Mouse (Mus musculus) gastrocnemius, postnatal 25 days (tissue): ENCODE measurements around the gene Cym. TPM values are rescaled to one million over a fixed set of nuclear protein-coding genes. Genes with fewer than 3 reads are reported as not detected.

ENCODE experiments used
- DNase-seq: peaks from one replicate; pipeline ENCODE4 v3.0.0; 2022
- long read RNA-seq, 2 experiments: library from polyadenylated mRNA; stranded (forward); transcript quantifications; one replicate each; pipeline ENCODE4 v2.0.0; 2021
- total RNA-seq, 2 experiments: library from RNA; stranded (reverse); gene quantifications; 1 replicate in 1 of 2; 2 replicates in 1 of 2; pipeline ENCODE4 v1.2.3; 2021

Cym gene
- not detected for total RNA-seq
- long read RNA-seq, experiment 1, result 0 reads
- long read RNA-seq, experiment 2, result 0 reads

GRCm38 (mm10) chr3:107221608-107222007, at the start of gene Cym:
Cym (minus strand) TSS chr3:107221732.
- no peak for DNase-seq

GRCm38 (mm10) chr3:107266814-107267345, 45.3 kb upstream of the Cym start:
- no peak for DNase-seq

DNA sequence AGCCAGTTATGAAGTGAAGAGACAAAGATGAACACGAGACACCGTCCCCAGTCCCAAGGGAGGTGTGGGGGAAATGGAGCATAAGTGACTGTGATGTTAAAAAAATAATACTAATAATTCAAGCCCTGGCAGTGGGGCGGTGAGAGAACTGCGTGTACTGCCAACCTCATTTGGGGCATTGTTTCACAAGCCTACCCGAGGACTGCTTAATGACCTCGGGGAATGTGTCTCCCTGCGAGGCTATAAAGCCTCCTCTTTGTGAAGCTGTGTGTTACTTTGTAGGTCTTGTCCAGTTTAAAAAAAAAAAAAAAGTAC, 40.3 kb upstream of the Cym start:
- peak; percentile 59 for DNase-seq

DNA sequence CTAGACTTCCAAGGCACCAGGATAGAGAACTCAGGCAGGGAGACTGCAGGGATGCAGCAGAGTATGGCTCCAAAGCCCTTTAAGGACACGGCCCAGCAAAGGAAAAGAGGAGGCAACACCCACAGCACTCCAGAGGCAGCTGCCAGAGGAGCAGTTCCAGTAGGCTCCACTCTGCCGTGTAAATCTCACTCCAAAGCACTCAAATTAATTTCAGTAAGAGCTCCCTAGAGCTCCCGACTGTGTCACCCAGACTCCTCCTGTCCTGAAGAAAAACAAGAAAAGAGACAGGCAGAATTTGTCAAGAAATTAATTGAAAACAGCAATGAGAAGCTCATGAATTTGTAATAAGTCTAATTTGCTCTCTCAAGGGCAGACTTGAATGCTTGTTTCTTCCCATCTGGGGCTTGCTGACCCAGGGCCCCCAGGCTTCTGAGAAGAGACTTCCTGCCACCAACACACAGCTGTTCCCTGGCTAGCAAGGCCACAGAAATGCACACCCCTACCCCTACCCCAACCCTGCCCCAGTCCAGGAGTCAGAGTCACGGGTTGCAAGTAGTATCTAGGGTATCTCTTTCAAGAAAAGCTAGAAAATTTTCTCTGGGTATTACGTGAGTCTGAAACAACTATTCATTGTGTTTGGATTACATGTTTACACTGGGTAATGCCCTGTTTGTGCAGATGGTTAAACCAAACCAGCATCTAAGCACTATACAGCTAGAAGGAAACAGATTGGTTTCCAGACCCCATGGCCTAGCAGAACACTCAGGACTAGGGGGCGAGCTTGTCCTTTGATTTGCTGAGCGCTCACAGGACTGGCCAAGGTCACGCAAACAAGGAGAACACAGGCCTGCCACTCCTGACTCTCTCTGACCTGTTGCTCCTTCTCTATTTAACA, 39.7 kb upstream of the Cym start:
- peak; percentile 70 for DNase-seq

- no peak for DNase-seq
Observed at GRCm38 (mm10) chr3:107257924-107258323, 36.4 kb upstream of the Cym start.

DNA sequence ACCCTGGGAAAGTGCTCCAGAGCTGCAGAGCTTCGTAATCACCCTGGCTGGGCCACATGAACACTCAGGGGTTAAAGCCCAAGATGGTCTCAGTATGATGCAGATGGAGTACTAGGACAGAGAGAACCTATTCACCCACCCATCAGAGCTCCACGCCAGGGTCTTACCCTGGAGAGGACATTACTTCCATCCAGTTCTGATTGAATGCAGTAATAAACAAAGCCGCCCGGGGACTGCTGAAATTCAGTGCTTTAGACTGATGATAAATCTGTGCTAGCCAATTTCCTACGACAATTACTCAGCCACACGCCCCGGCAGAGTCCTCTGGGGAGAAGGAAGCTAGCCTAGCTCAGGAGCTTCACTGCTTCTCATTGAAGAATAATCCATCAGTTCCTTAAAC, 35.2 kb upstream of the Cym start:
- DNase-seq, result peak; percentile 52

GRCm38 (mm10) chr3:107255992-107256391, 34.5 kb upstream of the Cym start:
- no peak for DNase-seq

DNA sequence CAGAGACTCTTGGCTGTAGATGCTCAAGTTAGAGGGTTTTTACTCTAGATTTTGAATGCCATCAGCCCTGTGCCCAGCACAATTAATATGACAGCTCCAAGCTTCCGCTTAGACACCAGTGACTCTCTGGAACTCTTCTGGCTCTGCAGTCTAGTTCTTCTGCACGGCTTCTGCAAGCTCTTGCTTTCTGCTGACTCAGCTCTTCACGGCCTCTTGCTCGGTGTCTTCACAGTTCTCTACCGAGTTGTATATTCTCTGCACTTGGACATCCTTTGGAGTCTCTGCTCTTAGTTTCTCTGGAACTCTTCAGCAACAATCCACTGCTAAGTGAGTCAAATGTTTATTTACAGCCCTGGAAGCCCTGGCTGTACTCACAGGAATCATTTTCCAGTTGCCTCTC, 32.4 kb upstream of the Cym start:
- DNase-seq, result no peak

- no peak for DNase-seq
Observed at GRCm38 (mm10) chr3:107252035-107252434, 30.5 kb upstream of the Cym start.

DNA sequence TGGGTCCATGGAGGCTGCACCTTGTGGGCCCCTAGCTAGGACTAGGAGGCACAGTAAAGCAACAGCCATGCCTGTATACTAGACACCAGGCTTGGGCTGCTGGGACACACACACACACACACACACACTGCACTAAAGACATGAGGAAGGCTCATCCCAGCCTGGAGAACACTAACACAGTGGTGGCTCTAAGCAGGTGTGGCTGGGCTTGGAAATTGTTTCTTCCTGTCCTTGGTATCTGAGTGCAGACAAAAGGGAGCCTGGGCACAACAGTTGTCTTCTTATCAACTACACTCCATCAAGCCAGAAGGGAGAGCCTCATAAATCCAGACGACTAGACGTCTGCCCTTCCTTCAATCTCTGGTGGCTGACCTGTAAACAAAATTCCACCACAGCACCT, 28.8 kb upstream of the Cym start:
- no peak for DNase-seq

GRCm38 (mm10) chr3:107249042-107249441, 27.5 kb upstream of the Cym start:
- no peak for DNase-seq

DNA sequence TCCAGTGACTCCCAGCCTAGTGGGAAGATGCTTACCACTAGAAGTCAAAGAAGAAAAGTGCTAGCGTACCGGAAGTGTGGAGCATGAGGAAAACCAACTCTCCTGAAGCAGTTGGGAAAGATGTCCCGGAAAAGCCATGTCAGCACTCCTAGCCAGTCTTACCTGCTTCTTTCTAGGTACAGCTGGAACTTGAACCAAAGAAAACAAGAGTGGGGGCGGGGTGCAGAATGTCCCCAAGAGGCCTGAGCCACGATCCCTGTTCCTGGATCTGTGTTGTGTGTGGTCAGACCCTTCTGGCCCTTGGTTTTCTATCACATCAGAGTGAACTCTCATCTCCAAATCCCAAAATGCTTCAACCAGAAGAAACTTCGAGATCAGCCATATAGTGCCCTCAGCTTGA, 25.3 kb upstream of the Cym start:
- no peak for DNase-seq

GRCm38 (mm10) chr3:107241389-107242094, 20.0 kb upstream of the Cym start:
- DNase-seq, result no peak

GRCm38 (mm10) chr3:107239607-107240006, 18.1 kb upstream of the Cym start, which contains the start of gene Prok1:
Prok1 (minus strand) TSS chr3:107239707.
- DNase-seq, result no peak

DNA sequence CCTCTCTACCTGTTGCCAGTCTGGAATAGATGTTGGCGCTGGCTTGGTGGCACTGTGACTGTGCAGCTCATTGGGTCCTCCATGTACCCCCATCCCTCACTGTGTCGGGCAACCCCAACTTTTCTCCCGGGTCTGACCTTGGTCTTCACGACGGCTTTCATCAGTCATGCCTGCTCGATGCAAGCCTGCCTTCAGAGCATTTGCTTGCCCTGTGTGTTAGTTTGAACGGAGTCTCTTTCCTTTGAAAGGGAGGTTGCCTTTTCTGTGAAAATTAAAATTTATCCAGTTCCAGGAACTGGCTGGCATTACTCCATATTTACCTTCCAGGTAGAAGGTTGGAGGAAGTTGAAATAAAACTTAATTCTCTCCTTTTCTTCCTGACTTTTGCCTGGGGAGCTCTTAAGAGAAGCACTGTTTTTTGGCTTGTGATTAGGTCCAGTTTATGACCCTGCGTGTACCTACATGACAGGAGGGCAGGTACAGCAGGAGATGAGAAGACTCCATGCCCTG, 17.0 kb upstream of the Cym start:
- no peak for DNase-seq

DNA sequence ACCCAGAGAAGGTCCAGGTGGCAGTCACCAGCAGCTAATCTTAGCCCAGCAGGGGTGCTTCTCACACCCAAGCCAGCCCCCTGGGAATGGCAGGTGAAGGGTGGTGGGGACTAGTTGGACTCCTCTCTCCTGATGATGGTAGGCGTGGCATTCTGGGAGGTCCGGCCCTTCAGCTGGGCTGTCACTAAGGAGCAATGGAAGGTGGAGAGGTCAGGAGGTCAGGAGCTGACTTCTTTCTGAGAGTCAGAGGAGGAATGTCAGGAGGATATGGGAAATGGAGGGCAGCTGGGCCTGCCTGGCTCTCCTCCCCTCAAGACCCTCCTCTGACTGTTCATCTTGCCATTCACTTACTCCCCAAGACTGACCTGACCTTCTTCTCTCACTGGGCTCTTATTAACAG, 16.5 kb upstream of the Cym start:
- DNase-seq, result no peak

GRCm38 (mm10) chr3:107233945-107234344, 12.4 kb upstream of the Cym start:
- no peak for DNase-seq

GRCm38 (mm10) chr3:107233351-107233813, 11.8 kb upstream of the Cym start:
- DNase-seq, result peak; percentile 53

- DNase-seq, result no peak
Observed at GRCm38 (mm10) chr3:107231202-107231601, 9.7 kb upstream of the Cym start.

GRCm38 (mm10) chr3:107230527-107230926, 9.0 kb upstream of the Cym start, which contains the start of gene A630076J17Rik:
A630076J17Rik (plus strand) TSS chr3:107230614.
- DNase-seq, result no peak

DNA sequence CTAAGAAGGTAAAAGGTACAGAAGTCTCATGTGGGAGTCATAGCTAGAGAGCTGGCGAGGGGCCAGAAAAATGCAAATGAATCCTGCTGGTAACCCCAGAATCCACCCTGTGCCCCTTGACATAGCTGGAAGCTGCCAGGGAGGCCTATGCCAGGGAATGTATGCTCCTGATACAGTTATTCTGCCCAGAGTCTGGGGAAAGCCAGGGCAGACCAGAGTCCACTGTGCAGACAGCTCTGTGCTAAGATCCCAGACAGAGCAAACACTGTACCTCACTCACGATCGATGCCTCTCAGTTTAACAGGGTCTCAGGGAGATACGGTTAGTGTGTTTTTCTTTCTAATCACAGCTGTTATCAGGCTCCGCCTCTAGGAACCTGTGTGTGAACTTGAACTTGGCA, 8.3 kb upstream of the Cym start:
- DNase-seq, result no peak

GRCm38 (mm10) chr3:107229221-107229620, 7.7 kb upstream of the Cym start:
- no peak for DNase-seq

GRCm38 (mm10) chr3:107225820-107226219, 4.3 kb upstream of the Cym start:
- no peak for DNase-seq
